Mouse (Mus musculus) ES-Bruce4 (cell line): ENCODE data around the gene Trmt10b. TPM values are rescaled to one million over a fixed set of nuclear protein-coding genes. Genes with fewer than 3 reads are reported as not detected.
A peak's percentile ranks its signal among the peaks of the same experiment; 100 is the strongest.

Source experiments
- H3K27ac ChIP-seq: 2 replicates; pipeline ENCODE4 v1.5.1; 2012; ENCODE audit warnings: low read length, inconsistent platforms; ENCODE audit not compliant: insufficient read depth
- H3K27me3 ChIP-seq: 2 replicates; pipeline ENCODE4 v1.6.1; 2012; ENCODE audit warnings: mild to moderate bottlenecking, low read length, inconsistent platforms; ENCODE audit not compliant: control insufficient read depth, poor library complexity, insufficient read depth, severe bottlenecking
- H3K36me3 ChIP-seq: 2 replicates; pipeline ENCODE4 v1.6.1; 2012; ENCODE audit warnings: inconsistent platforms, mild to moderate bottlenecking, low read length, moderate library complexity; ENCODE audit not compliant: control insufficient read depth, poor library complexity, insufficient read depth, severe bottlenecking
- H3K4me1 ChIP-seq: one replicate; pipeline ENCODE4 v1.8.1; 2011; ENCODE audit warnings: low read length; ENCODE audit not compliant: control insufficient read depth, insufficient read depth
- H3K4me3 ChIP-seq: 2 replicates; pipeline ENCODE4 v1.5.1; 2011; ENCODE audit warnings: low read depth, mild to moderate bottlenecking, low read length
- H3K9ac ChIP-seq: 2 replicates; pipeline ENCODE4 v1.6.1; 2012; ENCODE audit warnings: low read depth, mild to moderate bottlenecking, inconsistent platforms; ENCODE audit not compliant: poor library complexity, severe bottlenecking
- H3K9me3 ChIP-seq: replicated peaks from 2 replicates; pipeline ENCODE4 v1.6.1; 2012; ENCODE audit warnings: mild to moderate bottlenecking, low read length, inconsistent platforms; ENCODE audit not compliant: control insufficient read depth, poor library complexity, insufficient read depth, severe bottlenecking
- CTCF ChIP-seq: IDR thresholded peaks from one replicate; pipeline ENCODE4 v1.8.1; 2011; ENCODE audit warnings: low read depth, low read length
- EP300 ChIP-seq: IDR thresholded peaks from 2 replicates; pipeline ENCODE4 v1.6.1; 2011; ENCODE audit warnings: low read depth, low read length; ENCODE audit not compliant: insufficient read depth
- POLR2A ChIP-seq: IDR thresholded peaks from one replicate; pipeline ENCODE4 v1.8.1; 2011; ENCODE audit warnings: low read length; ENCODE audit not compliant: insufficient read depth
- polyA plus RNA-seq: library from polyadenylated mRNA; stranded (reverse); fragments of >200 nt; gene quantifications from 2 replicates; pipeline ENCODE4 v1.2.4, GENCODE M21; 2011; ENCODE audit warnings: low read depth; ENCODE audit not compliant: missing spikeins, insufficient read depth, insufficient read length

Trmt10b gene
- polyA plus RNA-seq, 1 experiment, result 19.8 TPM

GRCm38 (mm10) chr4:45342286-45343155, 45.6 kb downstream of the Trmt10b start, which contains the start of gene Exosc3:
Gene Exosc3 (minus strand): TSS chr4:45342732.
- Histone ChIP-seq H3K9me3 (no peaks in the 10 kb centered on the region), H3K4me3 (peak within 1 kb of the TSS; percentile 93), H3K36me3 (no peaks in the 10 kb centered on the region), H3K27ac (no peak within 1 kb of the TSS), H3K27me3 (no peaks in the 10 kb centered on the region), H3K9ac (peak within 1 kb of the TSS; percentile 88), H3K4me1 (peaks cover 2% of the 10 kb centered on the region)
- TF ChIP-seq POLR2A, result no peak
- no peak for TF ChIP-seq CTCF
- TF ChIP-seq EP300, result no peak

GRCm38 (mm10) chr4:45356653-45357052, 59.7 kb downstream of the Trmt10b start:
- no peak for TF ChIP-seq POLR2A
- TF ChIP-seq EP300, result no peak
- no peak for TF ChIP-seq CTCF
- H3K4me3 ChIP-seq, result no peak overlapping the region
- no peaks in the 10 kb centered on the region for H3K9me3 ChIP-seq
- no peaks in the 10 kb centered on the region for H3K4me1 ChIP-seq
- no peaks in the 10 kb centered on the region for H3K36me3 ChIP-seq
- H3K27ac ChIP-seq, result no peak overlapping the region
- H3K9ac ChIP-seq, result no peak overlapping the region
- H3K27me3 ChIP-seq, result no peaks in the 10 kb centered on the region

Other genes with a start within 250 kb of the Trmt10b start
- gene Fbxo10, start 212.5 kb upstream of the Trmt10b start, polyA plus RNA-seq, result 2.6 and 3.9 TPM in 2 replicates
- gene Tomm5, start 189.0 kb upstream of the Trmt10b start, polyA plus RNA-seq, result 112 and 114 TPM in 2 replicates
- 3.2 and 4.5 TPM in 2 replicates for gene Frmpd1, start 112.3 kb upstream of the Trmt10b start, polyA plus RNA-seq
- gene Dcaf10, start 45.0 kb downstream of the Trmt10b start, polyA plus RNA-seq, result 12.1 and 12.8 TPM in 2 replicates
- gene Exosc3, start 45.6 kb downstream of the Trmt10b start, polyA plus RNA-seq, result 60.0 and 73.4 TPM in 2 replicates
- gene Slc25a51, start 111.6 kb downstream of the Trmt10b start, polyA plus RNA-seq, result 43.0 and 45.7 TPM in 2 replicates
- gene Shb, start 235.3 kb downstream of the Trmt10b start, polyA plus RNA-seq, result 24.5 and 27.4 TPM in 2 replicates